Mouse (Mus musculus): ENCODE results near the gene Klk11. TPM values are rescaled to one million over a fixed set of nuclear protein-coding genes. Genes with fewer than 3 reads are reported as not detected.

Gene Klk11
- total RNA-seq, 1 experiment, result 1.7 TPM

DNA sequence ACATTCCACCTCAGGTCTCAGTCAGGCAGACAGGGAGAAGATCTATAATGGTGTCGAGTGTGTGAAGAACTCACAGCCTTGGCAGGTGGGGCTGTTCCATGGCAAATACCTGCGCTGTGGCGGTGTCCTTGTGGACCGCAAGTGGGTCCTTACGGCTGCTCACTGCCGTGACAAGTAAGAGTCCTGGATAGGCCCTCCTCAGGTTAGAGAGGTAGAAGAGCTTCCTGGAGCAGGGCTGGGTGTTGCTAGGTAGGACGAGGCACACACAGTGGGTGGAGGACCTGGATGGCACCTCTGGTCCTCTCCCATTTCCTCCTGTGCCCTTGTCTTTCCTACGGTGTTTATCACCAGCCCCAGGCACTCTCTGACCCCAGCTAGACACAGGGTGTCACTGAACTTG lies 4.8 kb upstream of the Klk11 start:
- in situ Hi-C loops (cut with MboI; ENCODE audit: low sequenced_read_pairs in 2 of 2, unreplicated experiment in 2 of 2), result no loop called here
- no peak overlapping the region for H3K27ac ChIP-seq (ENCODE audit: insufficient read depth, low read depth, low read length, poor library complexity, severe bottlenecking)
- H3K4me3 ChIP-seq (ENCODE audit: insufficient read depth in 1 of 2, low read depth in 1 of 2, low read length in 2 of 2, poor library complexity in 1 of 2, severe bottlenecking in 1 of 2), result no peak overlapping the region
- H3K36me3 ChIP-seq (ENCODE audit: control insufficient read depth, insufficient read depth, low read length, poor library complexity, severe bottlenecking), result no peaks in the 10 kb centered on the region
- H3K4me1 ChIP-seq (ENCODE audit: control insufficient read depth in 2 of 2, insufficient read depth in 2 of 2, low read length in 2 of 2, poor library complexity in 1 of 2), result peaks cover 0 to 5% of the 10 kb centered on the region in 2 experiments; a peak in 2 of 4 replicates
- no peak for DNase-seq (ENCODE audit: low read depth, low spot score)
- TF ChIP-seq ZNF384 (IDR thresholded peaks at IDR 0.05; ENCODE audit: low read depth, low read length) (no peak), HCFC1 (IDR thresholded peaks at IDR 0.05; ENCODE audit: borderline replicate concordance, insufficient read depth, low read length) (no peak)
- no peaks in the 10 kb centered on the region for H3K9me3 ChIP-seq (ENCODE audit: control insufficient read depth, insufficient read depth, low read depth, low read length)
- no peak overlapping the region for H3K9ac ChIP-seq (ENCODE audit: insufficient read depth, low read depth, low read length, poor library complexity, severe bottlenecking)

DNA sequence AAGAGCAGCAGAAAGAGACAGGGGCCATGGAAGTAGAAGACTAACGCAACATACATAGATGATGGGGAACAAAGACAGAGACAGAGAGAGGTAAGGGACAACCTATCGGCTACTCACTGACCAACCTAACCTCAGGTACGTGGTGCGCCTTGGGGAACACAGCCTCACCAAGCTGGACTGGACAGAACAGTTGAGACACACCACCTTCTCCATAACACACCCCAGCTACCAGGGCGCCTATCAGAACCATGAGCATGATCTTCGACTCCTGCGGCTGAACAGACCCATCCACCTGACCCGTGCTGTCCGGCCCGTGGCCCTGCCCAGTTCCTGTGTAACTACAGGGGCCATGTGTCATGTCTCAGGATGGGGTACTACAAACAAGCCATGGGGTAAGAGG lies 3.7 kb upstream of the Klk11 start:
- in situ Hi-C loops (cut with MboI; ENCODE audit: low sequenced_read_pairs in 2 of 2, unreplicated experiment in 2 of 2), result no loop called here
- no peak for DNase-seq (ENCODE audit: low read depth, low spot score)

GRCm38 (mm10) chr7:43771916-43772315 lies 2.5 kb upstream of the Klk11 start:
- no peaks in the 10 kb centered on the region for H3K9me3 ChIP-seq (ENCODE audit: control insufficient read depth, insufficient read depth, low read depth, low read length)
- in situ Hi-C loops (cut with MboI; ENCODE audit: low sequenced_read_pairs in 2 of 2, unreplicated experiment in 2 of 2), result no loop called here
- no peak for DNase-seq (ENCODE audit: low read depth, low spot score)

More for the DNA sequence above, 3.7 kb upstream of the Klk11 start:
- Histone ChIP-seq H3K9ac (ENCODE audit: insufficient read depth, low read depth, low read length, poor library complexity, severe bottlenecking) (no peak overlapping the region), H3K27ac (ENCODE audit: insufficient read depth, low read depth, low read length, poor library complexity, severe bottlenecking) (no peak overlapping the region), H3K4me3 (ENCODE audit: insufficient read depth in 1 of 2, low read depth in 1 of 2, low read length in 2 of 2, poor library complexity in 1 of 2, severe bottlenecking in 1 of 2) (no peak overlapping the region), H3K4me1 (ENCODE audit: control insufficient read depth in 2 of 2, insufficient read depth in 2 of 2, low read length in 2 of 2, poor library complexity in 1 of 2) (peaks cover 0 to 14% of the 10 kb centered on the region in 2 experiments; a peak in 3 of 4 replicates), H3K9me3 (ENCODE audit: control insufficient read depth, insufficient read depth, low read depth, low read length) (no peaks in the 10 kb centered on the region), H3K36me3 (ENCODE audit: control insufficient read depth, insufficient read depth, low read length, poor library complexity, severe bottlenecking) (no peaks in the 10 kb centered on the region)
- TF ChIP-seq MAFK (IDR thresholded peaks at IDR 0.05; ENCODE audit: insufficient read depth, low read depth, low read length) (no peak), ZC3H11A (IDR thresholded peaks at IDR 0.05; ENCODE audit: borderline replicate concordance, low read depth, low read length) (no peak), CHD2 (IDR thresholded peaks at IDR 0.05; ENCODE audit: low read depth, low read length) (no peak), HCFC1 (IDR thresholded peaks at IDR 0.05; ENCODE audit: borderline replicate concordance, insufficient read depth, low read length) (no peak), ZNF384 (IDR thresholded peaks at IDR 0.05; ENCODE audit: low read depth, low read length) (no peak)

GRCm38 (mm10) chr7:43772901-43773300 lies 1.5 kb upstream of the Klk11 start:
- H3K4me3 ChIP-seq (ENCODE audit: insufficient read depth in 1 of 2, low read depth in 1 of 2, low read length in 2 of 2, poor library complexity in 1 of 2, severe bottlenecking in 1 of 2), result no peak overlapping the region
- no peak for TF ChIP-seq HCFC1 (IDR thresholded peaks at IDR 0.05; ENCODE audit: borderline replicate concordance, insufficient read depth, low read length)
- TF ChIP-seq ZC3H11A (IDR thresholded peaks at IDR 0.05; ENCODE audit: borderline replicate concordance, low read depth, low read length), result no peak
- no peak for TF ChIP-seq ZNF384 (IDR thresholded peaks at IDR 0.05; ENCODE audit: low read depth, low read length)
- TF ChIP-seq CHD2 (IDR thresholded peaks at IDR 0.05; ENCODE audit: low read depth, low read length), result no peak
- TF ChIP-seq MAFK (IDR thresholded peaks at IDR 0.05; ENCODE audit: insufficient read depth, low read depth, low read length), result no peak
- in situ Hi-C loops (cut with MboI; ENCODE audit: low sequenced_read_pairs in 2 of 2, unreplicated experiment in 2 of 2), result no loop called here
- no peak overlapping the region for H3K27ac ChIP-seq (ENCODE audit: insufficient read depth, low read depth, low read length, poor library complexity, severe bottlenecking)
- H3K9me3 ChIP-seq (ENCODE audit: control insufficient read depth, insufficient read depth, low read depth, low read length), result no peaks in the 10 kb centered on the region
- H3K36me3 ChIP-seq (ENCODE audit: control insufficient read depth, insufficient read depth, low read length, poor library complexity, severe bottlenecking), result no peaks in the 10 kb centered on the region
- H3K9ac ChIP-seq (ENCODE audit: insufficient read depth, low read depth, low read length, poor library complexity, severe bottlenecking), result no peak overlapping the region
- DNase-seq (ENCODE audit: low read depth, low spot score), result no peak
- H3K4me1 ChIP-seq (ENCODE audit: control insufficient read depth in 2 of 2, insufficient read depth in 2 of 2, low read length in 2 of 2, poor library complexity in 1 of 2), result peaks cover 0 to 22% of the 10 kb centered on the region in 2 experiments; a peak in 3 of 4 replicates

More at GRCm38 (mm10) chr7:43771916-43772315, 2.5 kb upstream of the Klk11 start:
- Histone ChIP-seq H3K4me3 (ENCODE audit: insufficient read depth in 1 of 2, low read depth in 1 of 2, low read length in 2 of 2, poor library complexity in 1 of 2, severe bottlenecking in 1 of 2) (no peak overlapping the region), H3K27ac (ENCODE audit: insufficient read depth, low read depth, low read length, poor library complexity, severe bottlenecking) (no peak overlapping the region), H3K36me3 (ENCODE audit: control insufficient read depth, insufficient read depth, low read length, poor library complexity, severe bottlenecking) (no peaks in the 10 kb centered on the region), H3K4me1 (ENCODE audit: control insufficient read depth in 2 of 2, insufficient read depth in 2 of 2, low read length in 2 of 2, poor library complexity in 1 of 2) (peaks cover 0 to 22% of the 10 kb centered on the region in 2 experiments; a peak in 3 of 4 replicates), H3K9ac (ENCODE audit: insufficient read depth, low read depth, low read length, poor library complexity, severe bottlenecking) (no peak overlapping the region)
- TF ChIP-seq ZNF384 (IDR thresholded peaks at IDR 0.05; ENCODE audit: low read depth, low read length) (no peak), CHD2 (IDR thresholded peaks at IDR 0.05; ENCODE audit: low read depth, low read length) (no peak), HCFC1 (IDR thresholded peaks at IDR 0.05; ENCODE audit: borderline replicate concordance, insufficient read depth, low read length) (no peak), MAFK (IDR thresholded peaks at IDR 0.05; ENCODE audit: insufficient read depth, low read depth, low read length) (no peak), ZC3H11A (IDR thresholded peaks at IDR 0.05; ENCODE audit: borderline replicate concordance, low read depth, low read length) (no peak)

DNA sequence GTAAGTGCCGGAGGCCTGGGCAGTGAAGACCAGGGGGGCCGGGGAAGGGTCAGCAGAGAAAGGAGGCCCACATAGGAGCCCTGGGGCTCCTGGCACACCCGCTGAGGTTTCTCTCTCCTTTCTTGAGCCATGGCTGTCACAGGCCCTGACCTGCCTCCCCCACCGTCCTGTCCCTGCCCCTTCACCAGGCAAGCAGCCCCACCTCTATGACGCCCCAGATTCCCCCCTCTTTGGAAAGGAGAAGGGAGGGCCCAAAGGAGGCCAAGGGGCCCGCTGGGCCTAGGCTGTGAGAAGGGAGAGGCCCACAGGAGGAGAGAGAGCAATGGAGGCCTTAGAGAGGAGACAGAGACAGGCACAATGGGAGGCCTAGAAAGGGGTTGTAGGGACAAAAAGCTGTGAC lies 398 bp downstream of the Klk11 start:
- no peaks in the 10 kb centered on the region for H3K36me3 ChIP-seq (ENCODE audit: control insufficient read depth, insufficient read depth, low read length, poor library complexity, severe bottlenecking)
- DNase-seq (ENCODE audit: low read depth, low spot score), result no peak
- no peaks in the 10 kb centered on the region for H3K9me3 ChIP-seq (ENCODE audit: control insufficient read depth, insufficient read depth, low read depth, low read length)
- peak overlapping the region; percentile 55; the same call in 1 of the 2 replicates for H3K9ac ChIP-seq (ENCODE audit: insufficient read depth, low read depth, low read length, poor library complexity, severe bottlenecking)
- H3K27ac ChIP-seq (ENCODE audit: insufficient read depth, low read depth, low read length, poor library complexity, severe bottlenecking), result no peak overlapping the region
- TF ChIP-seq HCFC1 (IDR thresholded peaks at IDR 0.05; ENCODE audit: borderline replicate concordance, insufficient read depth, low read length) (no peak), ZC3H11A (IDR thresholded peaks at IDR 0.05; ENCODE audit: borderline replicate concordance, low read depth, low read length) (no peak), ZNF384 (IDR thresholded peaks at IDR 0.05; ENCODE audit: low read depth, low read length) (no peak), CHD2 (IDR thresholded peaks at IDR 0.05; ENCODE audit: low read depth, low read length) (no peak), MAFK (IDR thresholded peaks at IDR 0.05; ENCODE audit: insufficient read depth, low read depth, low read length) (no peak)
- in situ Hi-C loops (cut with MboI; ENCODE audit: low sequenced_read_pairs in 2 of 2, unreplicated experiment in 2 of 2), result no loop called here
- H3K4me3 ChIP-seq (ENCODE audit: insufficient read depth in 1 of 2, low read depth in 1 of 2, low read length in 2 of 2, poor library complexity in 1 of 2, severe bottlenecking in 1 of 2), result no peak overlapping the region
- H3K4me1 ChIP-seq (ENCODE audit: control insufficient read depth in 2 of 2, insufficient read depth in 2 of 2, low read length in 2 of 2, poor library complexity in 1 of 2), result peaks cover 0 to 20% of the 10 kb centered on the region in 2 experiments; a peak in 3 of 4 replicates
